Mouse (Mus musculus): ENCODE data around the gene Trim63. TPM values are rescaled to one million over a fixed set of nuclear protein-coding genes. Genes with fewer than 3 reads are reported as not detected.
A peak's percentile ranks its signal among the peaks of the same experiment; 100 is the strongest.

The Trim63 gene
- polyA plus RNA-seq, 1 experiment from 2014 or later: 0.14 TPM

- H3K9ac ChIP-seq: no peak overlapping the region
- 72% methylated on average over 5 of the region's 5 CpGs for WGBS (ENCODE audit: insufficient replicate concordance)
- H3K4me3 ChIP-seq (replicated peaks): no peak overlapping the region
- H3K27me3 ChIP-seq: no peaks in the 10 kb centered on the region
- DNase-seq (no peak), ATAC-seq (ENCODE audit: low read depth) (no peak)
- H3K9me3 ChIP-seq (replicated peaks): no peaks in the 10 kb centered on the region
- H3K27ac ChIP-seq: no peak overlapping the region
- no peaks in the 10 kb centered on the region for H3K36me3 ChIP-seq
- no peak overlapping the region for H3K4me2 ChIP-seq
- H3K4me1 ChIP-seq (replicated peaks): peaks cover 5% of the 10 kb centered on the region
These were observed 12.8 kb upstream of the Trim63 start for GRCm38 (mm10) chr4:134302084-134302483.

GRCm38 (mm10) chr4:134306963-134307362, 8.0 kb upstream of the Trim63 start:
- H3K4me1 ChIP-seq (replicated peaks): peaks cover 10% of the 10 kb centered on the region
- H3K27ac ChIP-seq: no peak overlapping the region; the same call in 1 of the 2 replicates
- H3K4me2 ChIP-seq: 0 out of 2 replicates have a peak overlapping the region, but pooled peaks have one; percentile 29
- DNase-seq: no peak
- no peak for ATAC-seq (ENCODE audit: low read depth)
- no peak overlapping the region for H3K9ac ChIP-seq
- H3K4me3 ChIP-seq (replicated peaks): no peak overlapping the region
- no peaks in the 10 kb centered on the region for H3K27me3 ChIP-seq
- 58% methylated on average over 2 of the region's 2 CpGs for WGBS (ENCODE audit: insufficient replicate concordance)
- H3K36me3 ChIP-seq: no peaks in the 10 kb centered on the region
- H3K9me3 ChIP-seq (replicated peaks): no peaks in the 10 kb centered on the region

- H3K27me3 ChIP-seq: no peaks in the 10 kb centered on the region
- peak; percentile 45; the same call in 1 of the 2 replicates for ATAC-seq (ENCODE audit: low read depth)
- peak overlapping the region; percentile 29; the same call in 1 of the 2 replicates for H3K4me2 ChIP-seq
- H3K27ac ChIP-seq: no peak overlapping the region
- peaks cover 10% of the 10 kb centered on the region for H3K4me1 ChIP-seq (replicated peaks)
- no peaks in the 10 kb centered on the region; the same call in 1 of the 2 replicates for H3K9me3 ChIP-seq (replicated peaks)
- H3K9ac ChIP-seq: no peak overlapping the region
- no peaks in the 10 kb centered on the region for H3K36me3 ChIP-seq
- H3K4me3 ChIP-seq (replicated peaks): no peak overlapping the region
- DNase-seq: no peak
- 13% methylated on average over 12 of the region's 12 CpGs for WGBS (ENCODE audit: insufficient replicate concordance)
These were observed 7.4 kb upstream of the Trim63 start for GRCm38 (mm10) chr4:134307367-134308072.

- H3K27ac ChIP-seq: no peak overlapping the region
- ATAC-seq (ENCODE audit: low read depth): no peak
- peaks cover 10% of the 10 kb centered on the region for H3K4me1 ChIP-seq (replicated peaks)
- no peaks in the 10 kb centered on the region for H3K27me3 ChIP-seq
- H3K4me2 ChIP-seq: no peak overlapping the region
- H3K4me3 ChIP-seq (replicated peaks): no peak overlapping the region
- no peaks in the 10 kb centered on the region for H3K36me3 ChIP-seq
- DNase-seq: no peak
- peaks cover 5% of the 10 kb centered on the region for H3K9me3 ChIP-seq (replicated peaks)
- H3K9ac ChIP-seq: no peak overlapping the region
- 69% methylated on average over 7 of the region's 7 CpGs for WGBS (ENCODE audit: insufficient replicate concordance)
These were observed 4.8 kb upstream of the Trim63 start for GRCm38 (mm10) chr4:134310106-134310505.

GRCm38 (mm10) chr4:134310656-134311055, 4.3 kb upstream of the Trim63 start:
- Histone ChIP-seq H3K27me3 (no peaks in the 10 kb centered on the region), H3K4me1 (replicated peaks) (peaks cover 10% of the 10 kb centered on the region), H3K9ac (no peak overlapping the region), H3K9me3 (replicated peaks) (peaks cover 5% of the 10 kb centered on the region), H3K36me3 (no peaks in the 10 kb centered on the region), H3K27ac (no peak overlapping the region), H3K4me3 (replicated peaks) (no peak overlapping the region), H3K4me2 (no peak overlapping the region)
- no peak for ATAC-seq (ENCODE audit: low read depth)
- WGBS (ENCODE audit: insufficient replicate concordance): 78% methylated on average over 9 of the region's 9 CpGs
- DNase-seq: no peak

- Histone ChIP-seq H3K4me3 (replicated peaks) (no peak overlapping the region), H3K4me2 (no peak overlapping the region), H3K36me3 (no peaks in the 10 kb centered on the region), H3K27ac (no peak overlapping the region), H3K9ac (no peak overlapping the region), H3K9me3 (replicated peaks) (peaks cover 5% of the 10 kb centered on the region), H3K27me3 (0 out of 2 replicates have a peak, but pooled peaks cover 7% of the 10 kb centered on the region), H3K4me1 (replicated peaks) (peaks cover 9% of the 10 kb centered on the region)
- 69% methylated on average over 9 of the region's 9 CpGs for WGBS (ENCODE audit: insufficient replicate concordance)
- DNase-seq (no peak), ATAC-seq (ENCODE audit: low read depth) (no peak)
These were observed 3.1 kb upstream of the Trim63 start for GRCm38 (mm10) chr4:134311784-134312183.

- no peak overlapping the region for H3K4me3 ChIP-seq (replicated peaks)
- 78% methylated on average over 5 of the region's 5 CpGs for WGBS (ENCODE audit: insufficient replicate concordance)
- ATAC-seq (ENCODE audit: low read depth): no peak
- no peak overlapping the region for H3K4me2 ChIP-seq
- H3K27ac ChIP-seq: no peak overlapping the region
- H3K4me1 ChIP-seq (replicated peaks): peaks cover 3% of the 10 kb centered on the region
- no peak for DNase-seq
- peaks cover 5% of the 10 kb centered on the region for H3K9me3 ChIP-seq (replicated peaks)
- H3K27me3 ChIP-seq: 0 out of 2 replicates have a peak, but pooled peaks cover 7% of the 10 kb centered on the region
- H3K36me3 ChIP-seq: no peaks in the 10 kb centered on the region
- no peak overlapping the region for H3K9ac ChIP-seq
These were observed 2.6 kb upstream of the Trim63 start for GRCm38 (mm10) chr4:134312341-134312740.

GRCm38 (mm10) chr4:134312901-134313300, 2.0 kb upstream of the Trim63 start:
- H3K9me3 ChIP-seq (replicated peaks): peaks cover 5% of the 10 kb centered on the region
- H3K4me2 ChIP-seq: no peak overlapping the region
- H3K27me3 ChIP-seq: 0 out of 2 replicates have a peak, but pooled peaks cover 7% of the 10 kb centered on the region
- no peak overlapping the region for H3K4me3 ChIP-seq (replicated peaks)
- no peaks in the 10 kb centered on the region for H3K36me3 ChIP-seq
- WGBS (ENCODE audit: insufficient replicate concordance): 80% methylated on average over 6 of the region's 6 CpGs
- H3K9ac ChIP-seq: no peak overlapping the region
- ATAC-seq (ENCODE audit: low read depth) (no peak), DNase-seq (no peak)
- no peak overlapping the region for H3K27ac ChIP-seq
- H3K4me1 ChIP-seq (replicated peaks): no peaks in the 10 kb centered on the region; the same call in 1 of the 2 replicates

- Histone ChIP-seq H3K9ac (no peak overlapping the region), H3K27me3 (0 out of 2 replicates have a peak, but pooled peaks cover 7% of the 10 kb centered on the region), H3K36me3 (no peaks in the 10 kb centered on the region), H3K4me1 (replicated peaks) (no peaks in the 10 kb centered on the region), H3K4me3 (replicated peaks) (no peak overlapping the region), H3K27ac (no peak overlapping the region), H3K9me3 (replicated peaks) (peaks cover 5% of the 10 kb centered on the region), H3K4me2 (no peak overlapping the region)
- 56% methylated on average over 4 of the region's 4 CpGs for WGBS (ENCODE audit: insufficient replicate concordance)
- ATAC-seq (ENCODE audit: low read depth) (no peak), DNase-seq (no peak)
These were observed 752 bp upstream of the Trim63 start for GRCm38 (mm10) chr4:134314081-134314655.

- Histone ChIP-seq H3K27me3 (0 out of 2 replicates have a peak, but pooled peaks cover 7% of the 10 kb centered on the region), H3K4me3 (replicated peaks) (no peak overlapping the region), H3K27ac (no peak overlapping the region), H3K4me2 (no peak overlapping the region), H3K36me3 (no peaks in the 10 kb centered on the region), H3K9ac (no peak overlapping the region), H3K4me1 (replicated peaks) (no peaks in the 10 kb centered on the region), H3K9me3 (replicated peaks) (peaks cover 5% of the 10 kb centered on the region)
- ATAC-seq (ENCODE audit: low read depth) (no peak), DNase-seq (no peak)
- WGBS (ENCODE audit: insufficient replicate concordance): 49% methylated on average over 9 of the region's 9 CpGs
These were observed 550 bp downstream of the Trim63 start for GRCm38 (mm10) chr4:134315470-134315869.

- Histone ChIP-seq H3K4me3 (replicated peaks) (no peak overlapping the region), H3K9ac (no peak overlapping the region), H3K27ac (no peak overlapping the region), H3K4me2 (no peak overlapping the region), H3K27me3 (0 out of 2 replicates have a peak, but pooled peaks cover 7% of the 10 kb centered on the region), H3K9me3 (replicated peaks) (peaks cover 5% of the 10 kb centered on the region), H3K36me3 (no peaks in the 10 kb centered on the region), H3K4me1 (replicated peaks) (no peaks in the 10 kb centered on the region)
- ATAC-seq (ENCODE audit: low read depth): no peak
- no peak for DNase-seq
- 40% methylated on average over 16 of the region's 16 CpGs for WGBS (ENCODE audit: insufficient replicate concordance)
These were observed 1.5 kb downstream of the Trim63 start for GRCm38 (mm10) chr4:134316390-134316789.

All from liver, embryonic 13.5 days (tissue).